Mouse (Mus musculus): ENCODE data around the gene Neo1.

Gene Neo1

DNA sequence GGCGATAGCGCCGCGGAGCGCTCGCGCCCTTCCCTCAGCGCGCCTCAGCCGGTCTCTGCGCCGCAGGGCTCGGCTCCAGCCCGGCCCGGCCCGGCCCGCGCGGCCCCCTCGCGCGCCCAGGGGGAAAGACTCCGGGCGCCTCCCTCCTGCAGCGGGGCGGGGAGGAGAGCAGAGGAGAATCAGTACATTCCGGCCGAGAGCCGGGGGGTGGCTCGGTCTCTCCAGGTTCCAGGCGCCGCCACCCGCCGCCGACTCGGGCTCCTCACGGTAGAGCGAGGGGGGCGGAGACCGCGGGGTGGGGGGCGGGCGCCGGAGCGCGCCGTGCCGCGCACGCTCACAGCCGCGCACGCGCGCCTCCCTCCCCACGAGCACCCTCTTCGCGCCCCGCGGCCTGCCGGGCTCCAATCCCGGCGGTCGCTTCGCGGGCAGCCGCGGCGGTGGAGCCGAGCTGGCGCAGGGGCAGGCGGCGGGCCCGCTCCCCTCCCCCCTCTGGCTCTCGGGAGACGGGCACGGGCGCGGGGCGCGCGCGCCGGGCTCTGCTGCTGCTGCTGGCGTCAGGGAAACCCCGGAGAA is at the start of gene Neo1:
Gene Neo1, minus strand, starts transcription at position 283 of the 573 bp plus-strand sequence.
- in situ Hi-C loops (cut with MboI) = no loop called here

DNA sequence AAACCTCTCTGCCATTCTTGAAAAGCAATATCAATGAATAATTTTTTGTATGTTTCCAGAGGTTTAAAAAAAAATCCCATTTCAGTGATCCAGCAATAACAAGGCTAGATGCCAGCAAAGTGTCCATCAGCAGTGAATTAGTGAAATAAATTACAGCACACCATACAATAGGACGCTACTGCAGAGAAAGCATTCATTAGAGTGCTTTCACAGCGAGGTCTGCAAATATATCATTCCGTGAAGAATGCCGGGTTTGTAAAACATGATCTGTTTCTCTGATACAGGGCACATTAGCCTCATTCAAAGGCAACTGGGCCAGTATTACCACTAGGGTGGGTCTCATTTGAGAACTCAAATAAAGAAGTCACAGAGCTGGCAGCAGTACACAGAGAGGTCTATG is 39.4 kb upstream of the Neo1 start:
- in situ Hi-C loops (cut with MboI) = no loop called here

DNA sequence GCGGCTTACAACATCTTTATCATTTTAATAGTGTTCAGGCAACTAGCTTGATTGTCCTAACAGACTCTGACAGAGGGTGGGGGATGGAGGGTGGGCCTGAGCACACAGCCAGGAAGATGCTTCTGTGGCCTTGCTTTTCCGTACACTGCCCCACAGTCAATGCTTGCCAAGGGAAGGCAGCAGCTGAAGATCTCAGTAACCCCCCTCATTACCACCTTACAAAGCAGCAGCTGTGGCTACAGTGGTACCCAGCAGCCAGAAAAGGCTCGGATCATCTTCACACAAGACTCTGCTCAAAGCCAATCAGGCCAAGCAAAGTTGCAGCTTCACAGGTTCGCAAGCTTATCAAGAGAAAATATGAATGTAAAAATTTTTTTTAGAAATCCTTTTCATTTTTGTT is 37.6 kb upstream of the Neo1 start:
- in situ Hi-C loops (cut with MboI) = no loop called here

DNA sequence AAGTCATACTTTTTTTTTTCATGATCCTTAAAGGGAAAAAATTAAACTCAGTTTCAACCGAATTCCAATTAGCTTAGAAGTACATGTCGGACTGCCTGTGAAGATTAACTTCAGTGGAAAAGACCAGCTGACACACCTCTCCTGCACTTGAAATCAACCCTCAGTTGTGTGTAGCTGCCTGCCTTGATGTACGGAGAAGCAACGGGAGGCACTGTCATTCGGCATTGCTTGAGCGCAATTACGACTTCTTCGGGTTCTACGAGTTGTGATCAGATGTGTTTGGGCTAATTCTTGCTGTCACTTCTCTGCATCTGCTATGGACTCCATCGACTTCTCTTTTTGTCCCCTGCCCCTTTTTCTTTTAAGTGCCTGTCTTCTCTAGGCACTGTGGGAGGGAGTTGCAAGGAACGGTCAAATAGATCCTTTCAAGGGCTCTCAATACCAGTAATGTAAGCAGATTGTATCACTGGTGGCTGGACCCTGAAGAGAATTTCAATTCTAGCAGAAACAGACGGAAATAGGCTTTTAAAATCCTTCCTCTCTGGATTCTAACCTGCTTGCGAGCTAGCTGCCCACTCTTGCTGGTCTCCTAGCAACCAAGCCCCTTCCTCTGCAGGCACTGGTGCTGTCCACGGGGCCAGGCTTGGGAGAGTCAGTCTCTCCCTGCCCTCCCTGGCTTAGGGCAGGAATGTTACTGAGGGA is 36.0 kb upstream of the Neo1 start:
- in situ Hi-C loops (cut with MboI) = no loop called here

DNA sequence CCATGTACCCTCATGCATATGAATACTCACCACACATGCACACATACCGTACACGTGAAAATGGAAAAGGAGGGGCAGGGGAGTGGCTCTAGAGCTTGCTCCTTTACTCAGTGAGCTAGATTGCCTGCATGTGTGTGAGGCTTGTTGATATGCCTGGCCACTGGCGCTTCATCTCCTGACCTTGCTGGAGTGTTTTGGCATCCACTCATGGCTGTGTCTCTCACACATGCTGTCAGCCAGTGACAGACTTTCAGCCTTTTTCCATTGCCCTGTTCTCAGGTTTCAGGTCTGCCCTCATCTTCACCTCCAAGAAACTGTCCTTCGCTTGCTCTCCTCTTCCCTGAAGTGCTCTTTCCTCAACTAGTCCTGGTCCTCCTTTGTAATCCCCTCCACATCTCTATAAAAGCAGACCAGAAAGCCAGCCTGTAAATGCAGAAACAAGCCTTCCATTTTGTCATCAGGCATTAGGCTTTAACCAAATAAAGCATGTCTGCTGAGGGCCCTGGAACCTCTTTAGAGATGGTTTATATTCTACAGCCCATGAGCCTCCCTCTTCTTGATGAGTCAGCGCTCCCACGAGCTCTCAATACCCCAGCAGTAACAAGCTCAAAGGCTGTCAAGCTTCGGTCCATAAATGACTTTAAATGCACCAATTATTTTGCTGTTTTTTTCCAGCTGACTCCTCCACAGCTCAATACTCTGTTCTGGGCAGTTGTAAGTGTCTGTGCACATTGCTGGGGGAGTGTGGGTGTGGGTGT is 35.2 kb upstream of the Neo1 start:
- in situ Hi-C loops (cut with MboI) = no loop called here

DNA sequence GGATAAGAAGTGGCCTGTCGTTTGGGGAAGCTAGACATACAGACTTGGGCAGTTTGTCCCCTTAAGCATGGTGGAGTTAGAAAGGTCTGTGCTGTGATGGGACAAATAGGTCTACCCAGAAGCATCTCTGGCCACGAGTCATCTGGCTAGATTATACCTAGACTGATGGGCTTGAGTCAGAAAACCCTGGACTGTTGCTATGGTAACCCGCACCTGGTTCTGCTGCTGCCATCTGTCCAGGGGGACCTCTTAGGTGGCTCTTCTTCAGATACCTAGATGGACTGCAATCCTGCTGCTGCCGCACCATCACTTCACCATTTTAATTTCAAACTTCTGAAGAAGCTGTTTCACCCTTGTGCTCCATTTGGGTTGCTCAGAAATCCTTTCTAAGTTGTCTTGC is 34.0 kb upstream of the Neo1 start:
- in situ Hi-C loops (cut with MboI) = no loop called here

DNA sequence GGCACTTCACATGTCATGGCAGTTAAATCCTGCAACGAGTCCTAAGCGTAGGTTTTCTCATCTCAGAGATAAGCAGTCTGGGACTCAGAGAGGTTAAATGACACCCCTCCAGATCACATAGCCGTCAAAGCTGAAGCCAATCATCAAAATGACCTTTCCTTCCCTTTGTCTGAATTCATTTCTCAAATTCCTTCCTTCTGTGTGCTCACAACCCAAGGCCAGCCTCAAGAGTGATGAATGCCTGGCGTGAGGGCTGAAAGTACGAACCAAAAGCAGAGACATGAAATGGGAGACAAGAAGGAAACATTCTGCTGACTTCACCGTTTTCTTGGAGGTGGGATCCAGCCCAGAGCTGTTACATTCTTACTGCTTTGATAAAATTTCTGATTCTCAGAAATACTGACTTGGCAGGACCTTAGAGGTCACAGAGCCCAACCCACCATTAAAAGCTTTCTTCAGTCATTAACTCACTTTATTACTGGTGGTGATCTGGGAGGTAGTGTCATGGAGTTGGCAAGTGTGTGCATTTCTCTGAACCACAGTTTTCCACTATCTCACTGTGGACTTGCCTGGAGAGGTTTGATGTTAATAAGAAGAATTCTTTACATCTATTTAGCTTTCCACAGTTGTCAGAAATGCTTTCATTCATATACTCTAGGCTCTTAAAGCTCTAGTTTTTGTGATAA is 29.5 kb upstream of the Neo1 start:
- in situ Hi-C loops (cut with MboI) = no loop called here

DNA sequence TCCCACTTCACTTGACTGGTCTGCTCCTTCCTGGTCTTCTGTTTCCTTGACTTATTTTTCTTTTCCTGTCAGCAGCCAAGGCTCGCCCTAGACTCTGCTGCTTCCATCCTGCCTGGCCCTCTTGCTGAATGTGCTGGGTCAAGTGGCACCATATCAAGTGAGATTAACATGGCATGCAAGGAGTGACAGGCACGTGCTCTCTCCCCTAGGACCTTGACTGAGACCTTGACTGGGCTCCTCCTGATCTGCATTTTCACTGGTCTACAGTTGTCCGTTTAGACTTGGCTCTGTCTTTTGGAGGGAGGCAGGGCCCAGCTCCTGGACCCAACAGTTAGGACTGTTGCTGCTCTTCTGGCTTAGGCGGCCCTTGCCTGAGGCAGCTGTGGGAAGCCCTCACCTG is 26.2 kb upstream of the Neo1 start:
- in situ Hi-C loops (cut with MboI) = no loop called here

DNA sequence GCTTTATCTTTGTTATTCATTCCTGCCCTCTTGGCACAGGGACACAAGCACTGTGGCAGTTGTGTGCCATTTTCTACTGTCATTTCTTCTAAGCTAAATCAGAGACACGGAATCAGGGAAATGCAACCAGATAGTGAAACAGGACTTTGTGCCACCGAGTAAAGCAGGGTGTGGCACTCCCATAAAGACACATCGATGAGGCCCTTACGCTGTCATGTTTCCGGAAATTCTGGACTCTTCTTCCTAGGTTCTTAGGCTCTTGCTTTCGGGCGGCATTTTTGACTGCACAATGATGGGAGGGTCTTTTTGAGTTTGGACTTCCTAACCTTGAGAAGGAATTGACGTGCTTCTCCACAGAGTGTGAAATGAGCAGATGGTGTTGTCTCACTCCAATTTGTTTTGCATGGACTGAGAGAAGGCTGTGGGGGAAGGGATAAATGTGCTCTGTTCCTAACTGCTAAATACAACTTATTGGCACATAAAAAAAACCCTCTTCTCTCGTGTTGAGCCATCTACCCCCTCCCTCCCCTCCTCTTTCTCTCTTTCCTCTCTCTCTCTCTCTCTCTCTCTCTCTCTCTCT is 23.9 kb upstream of the Neo1 start:
- in situ Hi-C loops (cut with MboI) = no loop called here

DNA sequence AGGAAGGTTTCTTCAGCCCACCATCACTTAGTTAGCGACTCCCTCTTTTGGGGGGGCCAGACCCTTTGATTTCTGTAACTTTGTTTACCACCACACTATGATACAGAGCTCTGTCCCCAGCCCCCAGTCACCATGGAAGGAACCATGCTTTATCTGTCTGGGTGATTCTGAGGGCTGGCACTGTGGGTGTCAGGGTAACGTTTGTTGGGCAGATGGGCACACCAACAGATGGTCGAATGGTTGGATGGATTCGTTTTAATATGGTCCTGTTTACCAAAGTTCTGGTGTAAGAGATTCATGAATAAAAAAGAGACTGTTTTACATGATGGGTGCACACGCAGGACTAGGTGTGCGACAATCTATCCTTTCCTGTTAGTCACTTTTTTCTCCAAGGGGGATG is 22.9 kb upstream of the Neo1 start:
- in situ Hi-C loops (cut with MboI) = no loop called here

DNA sequence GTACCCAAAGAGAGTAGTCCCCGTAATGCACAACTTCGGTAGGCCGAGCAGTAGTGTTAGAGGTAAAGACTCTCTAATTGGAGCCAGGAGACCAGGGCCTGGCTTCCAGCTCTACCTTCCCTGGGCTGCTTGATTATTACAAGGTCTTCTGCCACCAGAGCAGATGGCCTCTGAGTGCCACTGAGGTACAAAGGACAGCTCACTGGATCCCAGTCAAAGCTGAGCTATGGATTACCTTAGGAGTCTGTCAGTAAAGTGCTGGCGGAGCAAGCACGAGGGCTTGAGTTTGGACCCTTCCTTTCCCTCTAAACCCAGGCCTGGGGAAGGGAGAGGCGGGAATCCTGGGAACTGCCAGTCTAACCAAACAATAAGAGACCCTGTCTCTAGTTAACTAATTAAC is 21.8 kb upstream of the Neo1 start:
- in situ Hi-C loops (cut with MboI) = no loop called here

DNA sequence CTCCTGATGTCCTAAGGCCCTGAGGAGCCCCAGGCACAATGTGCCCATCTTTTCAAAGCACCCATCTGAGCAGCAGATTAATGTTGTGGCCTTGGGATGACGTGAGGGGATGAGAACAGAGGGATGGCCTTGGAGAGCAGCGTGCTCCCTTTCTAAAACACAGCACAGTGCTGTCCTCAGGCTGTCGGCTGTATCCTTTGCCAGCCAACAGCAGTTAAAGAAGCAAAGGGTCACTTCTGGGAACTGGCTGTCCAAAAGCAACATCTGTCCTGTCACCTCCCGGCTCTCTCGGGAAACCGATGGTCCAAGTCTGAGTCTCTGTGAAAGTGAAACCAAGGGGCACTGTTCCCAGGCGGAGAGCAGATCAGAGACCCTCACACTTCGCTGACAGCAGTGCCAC is 20.0 kb upstream of the Neo1 start:
- in situ Hi-C loops (cut with MboI) = no loop called here

DNA sequence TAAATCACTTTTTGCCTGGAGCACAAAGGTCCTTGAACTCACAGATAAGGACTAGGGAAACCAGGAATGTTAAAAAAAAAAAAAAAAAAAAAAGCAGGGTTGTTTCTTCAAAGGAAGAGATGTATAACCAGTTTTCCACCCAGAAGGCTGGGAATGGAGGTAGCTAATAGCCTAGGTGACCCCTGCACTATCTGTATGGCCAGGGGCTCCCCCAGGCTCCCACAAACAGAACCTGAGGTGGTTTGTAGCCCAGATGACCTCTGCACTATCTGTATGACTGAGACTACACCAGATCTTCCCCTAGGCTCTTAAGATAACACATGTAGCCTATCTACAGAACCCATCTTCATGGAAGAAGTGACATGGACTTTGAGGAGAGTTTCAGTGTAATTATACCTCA is 5.6 kb upstream of the Neo1 start:
- in situ Hi-C loops (cut with MboI) = no loop called here

DNA sequence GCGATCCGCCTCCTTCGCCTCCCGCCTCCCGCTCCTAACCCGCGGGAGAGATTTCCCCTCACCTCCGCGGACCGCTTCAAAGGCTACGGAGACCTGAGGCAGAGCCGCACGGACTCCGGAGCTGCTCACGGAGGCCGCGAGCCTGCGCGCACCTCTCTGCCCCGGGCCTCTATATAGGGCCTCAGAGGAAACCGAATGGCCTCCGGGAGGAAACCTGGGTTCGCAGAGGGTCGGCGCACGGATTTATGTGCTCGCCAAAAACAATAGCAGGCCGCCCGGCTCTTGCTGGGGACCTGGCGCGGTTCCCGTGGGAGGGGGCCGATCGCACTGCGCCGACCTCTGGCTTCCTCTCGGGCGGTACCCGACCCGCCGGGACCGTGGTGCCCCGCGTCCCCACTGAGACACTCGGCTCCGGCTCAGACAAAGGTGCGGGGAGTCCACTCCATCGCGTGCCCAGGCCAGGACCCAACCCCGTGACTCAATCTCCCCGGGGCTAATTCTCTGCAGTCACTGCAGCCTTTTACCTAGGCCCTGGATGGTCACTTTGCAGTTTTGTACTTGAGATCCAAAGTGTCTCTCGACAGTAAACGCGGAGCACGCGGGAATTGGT is 596 bp upstream of the Neo1 start:
- in situ Hi-C loops (cut with MboI) = no loop called here

DNA sequence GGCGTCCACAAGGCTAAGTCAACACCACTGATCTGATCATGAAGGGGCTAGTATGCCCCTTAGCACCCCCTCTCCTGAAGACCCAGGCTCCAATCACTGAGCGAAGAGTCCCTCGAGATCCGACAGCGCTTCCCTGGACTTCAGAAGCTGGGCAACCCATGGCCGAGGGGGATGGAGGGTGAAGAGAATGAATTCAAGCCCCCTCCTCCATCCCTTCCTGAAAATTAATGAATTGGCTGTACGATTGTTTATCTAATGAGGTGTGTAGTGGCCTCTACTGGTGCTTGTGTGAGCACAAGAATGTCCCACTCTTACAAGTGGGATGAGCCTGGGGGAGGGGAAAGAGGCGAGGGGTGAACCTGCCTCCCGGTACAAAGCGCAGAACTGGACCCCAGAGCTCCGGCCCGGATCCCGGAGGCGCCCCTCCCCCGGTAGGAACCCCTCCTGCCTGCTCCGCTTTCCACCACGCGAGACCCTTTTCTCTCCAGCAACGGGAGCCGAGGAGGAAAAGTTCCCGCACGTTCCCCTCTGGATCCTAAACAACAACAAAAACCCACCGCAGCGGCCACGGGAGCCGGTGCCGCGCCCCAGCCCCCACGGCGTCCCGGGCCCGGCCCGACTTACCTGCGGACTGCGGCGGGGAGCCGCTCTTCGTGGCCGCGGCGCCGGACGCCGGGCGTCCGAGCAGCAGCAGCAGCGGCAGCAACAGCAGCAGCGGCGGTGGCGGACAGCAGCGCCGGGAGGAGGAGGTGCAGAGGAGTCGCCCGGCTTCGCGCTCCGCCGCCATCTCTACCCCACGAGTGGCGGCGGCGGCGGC is 691 bp downstream of the Neo1 start:
- in situ Hi-C loops (cut with MboI) = no loop called here

DNA sequence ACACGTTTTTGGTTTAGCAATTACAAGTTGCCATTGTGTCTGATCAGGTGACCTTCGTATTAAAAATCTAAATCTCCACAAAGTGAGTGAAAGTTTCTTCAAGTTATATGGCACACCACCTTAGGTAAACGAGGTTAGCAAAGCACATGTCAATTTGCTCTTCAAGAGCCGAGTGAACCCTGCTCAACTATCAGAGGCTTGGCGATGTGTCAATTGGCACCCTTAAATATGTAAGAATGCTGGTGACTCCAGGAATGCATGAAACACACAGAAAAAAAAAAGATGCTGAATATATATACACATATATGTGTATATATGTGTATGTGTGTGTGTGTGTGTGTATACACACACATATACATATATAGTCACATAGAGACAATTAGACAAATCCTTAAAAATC is 1.4 kb downstream of the Neo1 start:
- in situ Hi-C loops (cut with MboI) = no loop called here

DNA sequence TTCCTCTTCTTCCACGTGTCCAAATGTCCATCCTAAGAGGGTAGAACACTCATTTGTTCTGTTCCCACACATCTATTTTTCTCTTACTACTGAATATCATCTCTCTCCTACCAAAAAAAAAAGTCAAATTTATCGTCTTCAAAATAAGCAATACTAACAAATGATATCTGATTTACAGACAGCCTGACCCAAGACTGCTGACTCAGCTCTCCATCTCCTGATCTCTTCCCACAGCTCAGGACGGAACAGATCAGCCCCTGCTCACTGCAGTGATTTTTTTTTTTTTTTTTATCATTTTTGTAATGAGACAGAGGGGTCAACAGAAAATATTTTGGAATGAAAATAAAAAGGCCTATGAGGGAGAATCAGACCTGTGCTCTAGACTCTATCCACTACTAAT is 2.7 kb downstream of the Neo1 start:
- in situ Hi-C loops (cut with MboI) = no loop called here

DNA sequence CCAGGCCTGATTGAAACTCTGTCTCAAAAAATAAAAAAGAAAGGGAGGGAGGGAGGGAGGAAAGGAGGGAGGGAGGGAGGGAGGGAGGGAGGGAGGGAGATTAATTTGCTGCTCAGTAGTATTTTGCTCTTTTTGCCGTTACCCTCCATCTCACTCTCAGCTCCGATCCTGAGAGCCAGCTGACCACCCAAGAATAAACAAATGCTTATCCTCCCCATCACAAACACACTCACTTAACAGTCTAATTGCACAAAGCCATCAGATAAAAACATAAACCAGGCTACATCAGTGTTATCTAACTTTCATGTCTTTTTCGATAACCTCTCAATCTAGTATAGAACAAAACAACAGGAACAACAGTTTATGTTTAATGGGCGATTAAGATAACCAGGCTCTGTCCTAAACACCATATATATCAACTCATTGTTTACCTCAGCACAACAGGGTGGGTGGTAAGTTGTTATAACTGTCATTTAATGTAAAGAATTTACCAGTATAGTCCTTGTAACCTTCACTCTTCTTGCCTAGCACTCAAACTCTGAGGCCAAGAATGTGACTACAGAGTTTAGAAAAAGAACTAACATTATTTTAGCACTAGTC is 11.9 kb downstream of the Neo1 start:
- in situ Hi-C loops (cut with MboI) = no loop called here

DNA sequence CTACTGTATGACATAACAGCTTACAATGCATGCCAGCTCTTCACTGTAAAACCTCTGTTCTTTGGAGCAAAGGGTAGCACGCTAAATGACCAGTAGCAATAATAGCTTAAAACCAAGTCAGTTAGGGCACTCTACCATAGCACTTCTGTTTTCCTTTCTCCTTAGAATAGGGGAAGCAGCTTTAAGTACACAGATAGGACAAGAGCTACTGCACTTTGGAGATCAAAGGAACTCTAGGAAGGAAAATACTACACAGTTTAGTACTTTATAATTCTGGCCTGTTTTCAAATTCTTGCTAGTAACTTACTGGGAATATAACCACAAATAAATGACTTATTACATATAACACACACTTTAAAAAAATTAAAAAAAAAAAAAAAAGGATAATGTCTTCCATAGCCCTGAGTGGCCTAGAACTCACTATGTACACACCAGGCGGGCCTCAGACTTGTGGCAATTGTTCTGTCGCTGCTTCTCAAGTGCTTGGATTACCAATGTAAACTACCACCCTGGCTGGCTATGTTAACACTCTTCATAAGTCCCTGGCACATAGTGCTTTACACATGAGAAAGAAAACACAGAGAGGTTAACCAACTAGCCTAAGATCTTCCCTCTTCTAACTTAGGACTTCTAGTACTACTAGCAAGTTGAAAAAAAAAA is 20.1 kb downstream of the Neo1 start:
- in situ Hi-C loops (cut with MboI) = no loop called here

DNA sequence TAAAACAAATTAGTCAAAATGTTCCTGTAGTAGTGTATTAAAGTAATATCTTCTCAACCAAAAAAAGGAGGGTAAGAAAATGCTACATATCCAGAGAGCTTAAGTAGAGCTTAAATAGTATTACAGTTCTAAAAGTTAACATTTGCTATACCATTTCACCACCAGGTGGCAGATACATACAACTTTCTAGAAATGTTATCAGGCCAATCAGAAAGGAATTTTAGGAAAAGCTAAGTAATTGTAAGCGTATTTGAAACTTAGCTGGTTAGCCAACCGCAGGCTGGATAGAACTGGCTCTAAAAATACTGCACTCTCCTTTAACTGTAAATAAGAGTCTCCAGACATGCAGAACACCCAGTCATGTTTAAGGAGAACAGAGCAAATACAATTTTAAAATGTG is 22.9 kb downstream of the Neo1 start:
- in situ Hi-C loops (cut with MboI) = no loop called here

Measured in mature B cell (primary cell).